Mouse (Mus musculus) brain, embryonic 14.5 days (tissue): Measurements from ENCODE around the gene Sh3rf1. TPM values are rescaled to one million over a fixed set of nuclear protein-coding genes. Genes with fewer than 3 reads are reported as not detected.
"Not testable (repeated sequence)": the region's sequence is repeated elsewhere in the genome, so short reads cannot be mapped to it uniquely, and the experiment has no call there.

ENCODE experiments used
- DNase-seq: peaks from one replicate; pipeline ENCODE4 v3.0.0-alpha.2; 2011; ENCODE audit warnings: low read depth
- CTCF ChIP-seq: fragments of 200-500 bp; IDR thresholded peaks from 2 replicates; pipeline ENCODE4 v1.5.1; 2012; ENCODE audit warnings: inconsistent platforms, mild to moderate bottlenecking, moderate library complexity, borderline replicate concordance; ENCODE audit not compliant: insufficient read depth, insufficient read length; ENCODE audit errors: extremely low read depth
- POLR2A ChIP-seq: fragments of 200-500 bp; IDR thresholded peaks from 2 replicates; pipeline ENCODE4 v1.6.1; 2012; ENCODE audit warnings: mild to moderate bottlenecking, inconsistent platforms, borderline replicate concordance; ENCODE audit not compliant: poor library complexity, insufficient read depth, insufficient read length, severe bottlenecking; ENCODE audit errors: extremely low read depth
- polyA plus RNA-seq: library from polyadenylated mRNA; depleted of rRNA; stranded (reverse); fragments of >200 nt; gene quantifications from 2 replicates; pipeline ENCODE4 v1.2.3, GENCODE M21; 2012

Gene Sh3rf1
- polyA plus RNA-seq, 1 experiment: 33.3 TPM

GRCm38 (mm10) chr8:61403266-61404177, 179.8 kb downstream of the Sh3rf1 start:
- DNase-seq: peak; percentile 88
- TF ChIP-seq POLR2A: no peak
- TF ChIP-seq CTCF: no peak

GRCm38 (mm10) chr8:61404178-61404560, 180.5 kb downstream of the Sh3rf1 start:
- TF ChIP-seq POLR2A (no peak), CTCF (no peak)
- DNase-seq: peak; percentile 86

- DNase-seq: no peak
- TF ChIP-seq CTCF (no peak), POLR2A (no peak)
These were observed 185.4 kb downstream of the Sh3rf1 start for GRCm38 (mm10) chr8:61409081-61409480.

- DNase-seq: not testable (repeated sequence)
These were observed 186.0 kb downstream of the Sh3rf1 start for GRCm38 (mm10) chr8:61409712-61410111.

GRCm38 (mm10) chr8:61419521-61419920, 195.8 kb downstream of the Sh3rf1 start:
- TF ChIP-seq POLR2A (no peak), CTCF (no peak)

GRCm38 (mm10) chr8:61420166-61420565, 196.5 kb downstream of the Sh3rf1 start:
- TF ChIP-seq POLR2A (no peak), CTCF (no peak)
- DNase-seq: peak; percentile 79

More at GRCm38 (mm10) chr8:61419521-61419920, 195.8 kb downstream of the Sh3rf1 start:
- DNase-seq: no peak

- no peak for TF ChIP-seq POLR2A
- DNase-seq: peak; percentile 90
These were observed 197.9 kb downstream of the Sh3rf1 start for GRCm38 (mm10) chr8:61421606-61422005.

GRCm38 (mm10) chr8:61425125-61425524, 201.5 kb downstream of the Sh3rf1 start:
- TF ChIP-seq POLR2A (no peak), CTCF (no peak)

GRCm38 (mm10) chr8:61426072-61426471, 202.4 kb downstream of the Sh3rf1 start:
- no peak for DNase-seq

More at GRCm38 (mm10) chr8:61425125-61425524, 201.5 kb downstream of the Sh3rf1 start:
- no peak for DNase-seq

GRCm38 (mm10) chr8:61426671-61427070, 203.0 kb downstream of the Sh3rf1 start:
- TF ChIP-seq CTCF (no peak), POLR2A (no peak)
- no peak for DNase-seq

More at GRCm38 (mm10) chr8:61426072-61426471, 202.4 kb downstream of the Sh3rf1 start:
- TF ChIP-seq POLR2A (no peak), CTCF (no peak)

- peak; percentile 78 for DNase-seq
- no peak for TF ChIP-seq CTCF
- no peak for TF ChIP-seq POLR2A
These were observed 204.4 kb downstream of the Sh3rf1 start for GRCm38 (mm10) chr8:61427916-61428681.
